Mouse (Mus musculus): ENCODE measurements around the gene Cbfa2t3. TPM values are rescaled to one million over a fixed set of nuclear protein-coding genes. Genes with fewer than 3 reads are reported as not detected.

Gene Cbfa2t3
- total and polyA plus RNA-seq, 2 experiments from 2014 or later = 11.1 to 15.9 TPM

GRCm38 (mm10) chr8:122705901-122706561 lies 7.1 kb upstream of the Cbfa2t3 start:
- Histone ChIP-seq H3K9me3 (ENCODE audit: low read length) (no peaks in the 10 kb centered on the region), H3K27ac (ENCODE audit: low read depth, low read length) (no peak overlapping the region), H3K4me2 (ENCODE audit: low read depth, low read length, poor library complexity, severe bottlenecking) (no peak overlapping the region), H3K9ac (replicated peaks; ENCODE audit: low read length, poor library complexity, severe bottlenecking) (no peak overlapping the region), H3K4me1 (ENCODE audit: insufficient read depth, low read length) (peaks cover 4% of the 10 kb centered on the region; the same call in 1 of the 2 replicates), H3K36me3 (ENCODE audit: insufficient read depth, low read length) (no peaks in the 10 kb centered on the region), H3K4me3 (ENCODE audit: low read depth, low read length) (no peak overlapping the region), H3K27me3 (ENCODE audit: insufficient read depth, low read length) (no peaks in the 10 kb centered on the region)
- 23% methylated on average over 12 of the region's 12 CpGs for WGBS
- no peak for TF ChIP-seq CTCF (IDR thresholded peaks at IDR 0.05)
- DNase-seq (ENCODE audit: low spot score) (no peak), ATAC-seq (ENCODE audit: low FRiP score) (no peak)

- peaks cover 4% of the 10 kb centered on the region; the same call in 1 of the 2 replicates for H3K4me1 ChIP-seq (ENCODE audit: insufficient read depth, low read length)
- TF ChIP-seq CTCF (IDR thresholded peaks at IDR 0.05) = no peak
- no peak overlapping the region for H3K4me3 ChIP-seq (ENCODE audit: low read depth, low read length)
- no peaks in the 10 kb centered on the region for H3K27me3 ChIP-seq (ENCODE audit: insufficient read depth, low read length)
- no peak for ATAC-seq (ENCODE audit: low FRiP score)
- no peaks in the 10 kb centered on the region for H3K9me3 ChIP-seq (ENCODE audit: low read length)
- H3K9ac ChIP-seq (replicated peaks; ENCODE audit: low read length, poor library complexity, severe bottlenecking) = no peak overlapping the region
- 95% methylated on average over 3 of the region's 3 CpGs for WGBS
- no peak overlapping the region for H3K27ac ChIP-seq (ENCODE audit: low read depth, low read length)
- no peak for DNase-seq (ENCODE audit: low spot score)
- no peaks in the 10 kb centered on the region for H3K36me3 ChIP-seq (ENCODE audit: insufficient read depth, low read length)
- no peak overlapping the region for H3K4me2 ChIP-seq (ENCODE audit: low read depth, low read length, poor library complexity, severe bottlenecking)
These were observed 5.7 kb upstream of the Cbfa2t3 start for GRCm38 (mm10) chr8:122704612-122705011.

- 85% methylated on average over 6 of the region's 6 CpGs for WGBS
- Histone ChIP-seq H3K4me2 (ENCODE audit: low read depth, low read length, poor library complexity, severe bottlenecking) (no peak overlapping the region), H3K27ac (ENCODE audit: low read depth, low read length) (no peak overlapping the region), H3K4me1 (ENCODE audit: insufficient read depth, low read length) (peaks cover 4% of the 10 kb centered on the region; the same call in 1 of the 2 replicates), H3K9ac (replicated peaks; ENCODE audit: low read length, poor library complexity, severe bottlenecking) (no peak overlapping the region), H3K9me3 (ENCODE audit: low read length) (no peaks in the 10 kb centered on the region), H3K27me3 (ENCODE audit: insufficient read depth, low read length) (no peaks in the 10 kb centered on the region), H3K4me3 (ENCODE audit: low read depth, low read length) (no peak overlapping the region), H3K36me3 (ENCODE audit: insufficient read depth, low read length) (no peaks in the 10 kb centered on the region)
- no peak for DNase-seq (ENCODE audit: low spot score)
- TF ChIP-seq CTCF (IDR thresholded peaks at IDR 0.05) = no peak
- ATAC-seq (ENCODE audit: low FRiP score) = no peak
These were observed 4.0 kb upstream of the Cbfa2t3 start for GRCm38 (mm10) chr8:122702957-122703356.

- no peaks in the 10 kb centered on the region for H3K27me3 ChIP-seq (ENCODE audit: insufficient read depth, low read length)
- H3K4me1 ChIP-seq (ENCODE audit: insufficient read depth, low read length) = peaks cover 4% of the 10 kb centered on the region; the same call in 1 of the 2 replicates
- H3K36me3 ChIP-seq (ENCODE audit: insufficient read depth, low read length) = no peaks in the 10 kb centered on the region
- ATAC-seq (ENCODE audit: low FRiP score) (no peak), DNase-seq (ENCODE audit: low spot score) (no peak)
- H3K27ac ChIP-seq (ENCODE audit: low read depth, low read length) = no peak overlapping the region
- no peak overlapping the region for H3K4me2 ChIP-seq (ENCODE audit: low read depth, low read length, poor library complexity, severe bottlenecking)
- TF ChIP-seq CTCF (IDR thresholded peaks at IDR 0.05) = no peak
- 67% methylated on average over 10 of the region's 10 CpGs for WGBS
- H3K4me3 ChIP-seq (ENCODE audit: low read depth, low read length) = no peak overlapping the region
- no peak overlapping the region for H3K9ac ChIP-seq (replicated peaks; ENCODE audit: low read length, poor library complexity, severe bottlenecking)
- H3K9me3 ChIP-seq (ENCODE audit: low read length) = no peaks in the 10 kb centered on the region
These were observed 3.5 kb upstream of the Cbfa2t3 start for GRCm38 (mm10) chr8:122702301-122702941.

GRCm38 (mm10) chr8:122701441-122702185 lies 2.7 kb upstream of the Cbfa2t3 start:
- TF ChIP-seq CTCF (IDR thresholded peaks at IDR 0.05) = no peak
- 88% methylated on average over 12 of the region's 12 CpGs for WGBS
- ATAC-seq (ENCODE audit: low FRiP score) (no peak), DNase-seq (ENCODE audit: low spot score) (no peak)
- no peak overlapping the region for H3K9ac ChIP-seq (replicated peaks; ENCODE audit: low read length, poor library complexity, severe bottlenecking)
- H3K36me3 ChIP-seq (ENCODE audit: insufficient read depth, low read length) = no peaks in the 10 kb centered on the region
- H3K9me3 ChIP-seq (ENCODE audit: low read length) = no peaks in the 10 kb centered on the region
- peaks cover 4% of the 10 kb centered on the region; the same call in 1 of the 2 replicates for H3K4me1 ChIP-seq (ENCODE audit: insufficient read depth, low read length)
- no peak overlapping the region for H3K4me3 ChIP-seq (ENCODE audit: low read depth, low read length)
- no peak overlapping the region for H3K27ac ChIP-seq (ENCODE audit: low read depth, low read length)
- H3K27me3 ChIP-seq (ENCODE audit: insufficient read depth, low read length) = no peaks in the 10 kb centered on the region
- H3K4me2 ChIP-seq (ENCODE audit: low read depth, low read length, poor library complexity, severe bottlenecking) = no peak overlapping the region

DNA sequence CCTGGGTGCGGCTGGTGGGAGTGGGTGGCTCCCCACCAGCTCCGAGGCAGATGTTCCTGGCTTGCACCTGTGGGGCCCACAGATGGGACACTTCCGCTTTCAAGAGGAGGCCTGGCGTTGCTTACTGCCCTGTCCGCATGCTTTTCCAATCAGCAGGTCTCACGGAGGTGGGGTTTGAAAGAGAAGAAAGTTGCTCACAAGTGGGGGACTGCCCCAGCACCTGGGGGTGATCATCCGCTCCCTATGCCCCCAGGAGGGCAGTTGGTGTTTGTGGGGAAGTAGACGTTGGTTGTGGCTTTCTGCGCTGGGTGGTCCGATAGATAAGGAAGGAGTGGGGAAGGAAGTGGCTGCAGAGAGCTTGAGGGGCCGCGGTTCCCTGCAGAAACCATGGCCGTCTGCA lies 1.7 kb upstream of the Cbfa2t3 start:
- no peak overlapping the region for H3K4me2 ChIP-seq (ENCODE audit: low read depth, low read length, poor library complexity, severe bottlenecking)
- no peak overlapping the region for H3K4me3 ChIP-seq (ENCODE audit: low read depth, low read length)
- DNase-seq (ENCODE audit: low spot score) (no peak), ATAC-seq (ENCODE audit: low FRiP score) (no peak)
- H3K27me3 ChIP-seq (ENCODE audit: insufficient read depth, low read length) = no peaks in the 10 kb centered on the region
- H3K9me3 ChIP-seq (ENCODE audit: low read length) = no peaks in the 10 kb centered on the region
- no peak overlapping the region for H3K27ac ChIP-seq (ENCODE audit: low read depth, low read length)
- no peaks in the 10 kb centered on the region for H3K4me1 ChIP-seq (ENCODE audit: insufficient read depth, low read length)
- no peak overlapping the region for H3K9ac ChIP-seq (replicated peaks; ENCODE audit: low read length, poor library complexity, severe bottlenecking)
- WGBS = 74% methylated on average over 13 of the region's 13 CpGs
- TF ChIP-seq CTCF (IDR thresholded peaks at IDR 0.05) = no peak
- H3K36me3 ChIP-seq (ENCODE audit: insufficient read depth, low read length) = no peaks in the 10 kb centered on the region
